Mouse (Mus musculus): ENCODE results near the gene Cbx1. TPM values are rescaled to one million over a fixed set of nuclear protein-coding genes. Genes with fewer than 3 reads are reported as not detected.

Gene Cbx1
- polyA plus RNA-seq, 1 experiment, result 43.8 TPM

DNA sequence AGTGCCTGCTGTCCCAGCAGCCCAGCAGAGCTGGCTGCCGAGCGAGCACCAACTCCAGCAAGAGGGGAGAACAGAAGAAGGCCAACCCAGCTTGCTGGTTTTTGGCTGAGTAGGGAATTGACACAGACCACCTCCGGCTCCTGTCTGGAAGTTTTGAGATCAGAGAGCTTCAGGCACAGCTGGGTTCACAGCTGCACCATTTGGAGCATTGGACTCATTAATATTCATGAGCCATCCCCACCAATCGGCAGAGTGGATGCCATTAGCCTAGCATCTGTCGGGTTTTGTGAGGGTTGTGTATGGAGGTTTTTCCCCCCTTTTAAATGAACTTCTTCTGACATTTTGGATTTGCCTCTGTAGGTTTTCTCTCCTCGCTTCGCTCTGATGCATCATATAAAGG, 21.8 kb upstream of the Cbx1 start:
- Histone ChIP-seq H3ac (ENCODE audit: control insufficient read depth, insufficient read length, low read depth) (no peak overlapping the region), H3K36me3 (ENCODE audit: control insufficient read depth, insufficient read depth) (peaks cover 42% of the 10 kb centered on the region), H3K79me2 (ENCODE audit: control insufficient read depth, insufficient read depth) (no peaks in the 10 kb centered on the region), H3K79me3 (ENCODE audit: low read depth) (no peaks in the 10 kb centered on the region), H3K27me3 (ENCODE audit: control insufficient read depth, insufficient read depth, insufficient read length) (no peaks in the 10 kb centered on the region), H3K4me3 (ENCODE audit: insufficient read depth, poor library complexity, severe bottlenecking) (no peak overlapping the region)
- no peak for TF ChIP-seq MYOG (IDR thresholded peaks at IDR 0.05; ENCODE audit: control insufficient read depth, extremely low read depth, insufficient read length)
- TF ChIP-seq CEBPB (IDR thresholded peaks at IDR 0.05; ENCODE audit: low read depth), result no peak
- no peak for TF ChIP-seq FOSL1 (IDR thresholded peaks at IDR 0.05; ENCODE audit: insufficient read depth, low read length, poor library complexity, severe bottlenecking)
- no peak for TF ChIP-seq MAX (IDR thresholded peaks at IDR 0.05)
- no peak for TF ChIP-seq CTCF (IDR thresholded peaks at IDR 0.05; ENCODE audit: control insufficient read depth, insufficient read depth, insufficient read length)
- no peak for TF ChIP-seq USF1 (IDR thresholded peaks at IDR 0.05; ENCODE audit: low read depth)
- TF ChIP-seq MYOD1 (IDR thresholded peaks at IDR 0.05; ENCODE audit: control insufficient read depth, insufficient read length, low read depth), result no peak

DNA sequence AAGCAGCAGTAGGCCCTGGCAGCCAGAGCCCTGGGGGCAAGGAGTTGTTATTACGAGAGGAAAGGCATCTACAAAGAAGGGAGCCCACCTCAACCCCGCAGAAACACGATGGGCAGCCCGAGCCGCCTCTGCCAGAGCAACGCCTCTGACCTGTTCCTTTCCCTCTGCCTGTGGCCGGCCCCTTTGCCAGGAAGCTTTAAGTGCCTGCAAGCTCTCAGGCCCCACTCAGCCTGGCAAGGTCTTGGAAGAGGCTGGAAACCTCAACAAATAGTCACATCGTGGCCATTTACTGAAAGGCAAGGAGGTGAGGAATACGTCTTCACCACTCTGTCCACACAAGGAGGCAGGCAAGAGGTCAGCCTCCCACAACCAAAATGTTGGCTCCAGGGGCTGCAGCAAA, 20.7 kb upstream of the Cbx1 start:
- no peak for TF ChIP-seq MYOG (IDR thresholded peaks at IDR 0.05; ENCODE audit: control insufficient read depth, extremely low read depth, insufficient read length)
- no peak overlapping the region for H3K4me3 ChIP-seq (ENCODE audit: insufficient read depth, poor library complexity, severe bottlenecking)
- H3K79me3 ChIP-seq (ENCODE audit: low read depth), result no peaks in the 10 kb centered on the region
- H3K36me3 ChIP-seq (ENCODE audit: control insufficient read depth, insufficient read depth), result peaks cover 52% of the 10 kb centered on the region
- no peaks in the 10 kb centered on the region for H3K79me2 ChIP-seq (ENCODE audit: control insufficient read depth, insufficient read depth)
- H3K27me3 ChIP-seq (ENCODE audit: control insufficient read depth, insufficient read depth, insufficient read length), result no peaks in the 10 kb centered on the region
- H3ac ChIP-seq (ENCODE audit: control insufficient read depth, insufficient read length, low read depth), result no peak overlapping the region

DNA sequence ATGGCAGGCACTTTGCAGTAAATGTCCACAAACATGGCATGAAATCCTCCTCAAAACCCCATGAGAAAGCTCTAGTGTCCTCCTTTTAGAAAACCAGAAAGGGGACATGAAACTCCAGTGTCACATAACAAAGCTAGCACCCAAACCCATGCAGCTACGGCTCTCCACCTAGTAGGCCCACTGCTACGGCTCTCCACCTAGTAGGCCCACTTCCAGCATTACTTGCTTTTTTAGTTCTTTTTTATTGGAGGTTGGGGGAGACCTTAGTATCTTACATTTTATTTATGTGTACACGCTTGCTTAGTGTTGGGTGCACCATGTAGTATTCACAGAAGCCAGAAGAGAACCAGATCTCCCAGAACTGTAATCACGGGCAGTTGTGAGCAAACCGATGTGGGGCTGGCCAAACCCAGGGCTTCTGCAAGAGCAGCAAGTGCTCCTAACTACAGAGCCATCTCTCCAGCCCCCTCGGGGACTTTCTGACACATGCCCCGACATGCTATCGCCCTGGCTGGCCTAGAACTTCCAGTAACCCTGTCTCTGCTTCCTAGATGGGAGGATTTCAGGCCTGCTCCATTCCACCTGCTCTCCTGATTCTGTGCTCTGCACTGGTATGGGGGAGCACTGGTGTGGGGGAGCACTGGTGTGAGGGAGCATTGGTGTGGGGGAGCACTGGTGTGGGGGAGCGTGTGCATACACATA, 17.5 kb upstream of the Cbx1 start:
- Histone ChIP-seq H3ac (ENCODE audit: control insufficient read depth, insufficient read length, low read depth) (no peak overlapping the region), H3K27me3 (ENCODE audit: control insufficient read depth, insufficient read depth, insufficient read length) (no peaks in the 10 kb centered on the region), H3K4me3 (ENCODE audit: insufficient read depth, poor library complexity, severe bottlenecking) (no peak overlapping the region), H3K79me3 (ENCODE audit: low read depth) (peaks cover 12% of the 10 kb centered on the region), H3K36me3 (ENCODE audit: control insufficient read depth, insufficient read depth) (peaks cover 59% of the 10 kb centered on the region), H3K79me2 (ENCODE audit: control insufficient read depth, insufficient read depth) (peaks cover 17% of the 10 kb centered on the region)
- TF ChIP-seq FOSL1 (IDR thresholded peaks at IDR 0.05; ENCODE audit: insufficient read depth, low read length, poor library complexity, severe bottlenecking) (no peak), CTCF (IDR thresholded peaks at IDR 0.05; ENCODE audit: control insufficient read depth, insufficient read depth, insufficient read length) (no peak), MYOD1 (IDR thresholded peaks at IDR 0.05; ENCODE audit: control insufficient read depth, insufficient read length, low read depth) (no peak), MAX (IDR thresholded peaks at IDR 0.05) (no peak)

DNA sequence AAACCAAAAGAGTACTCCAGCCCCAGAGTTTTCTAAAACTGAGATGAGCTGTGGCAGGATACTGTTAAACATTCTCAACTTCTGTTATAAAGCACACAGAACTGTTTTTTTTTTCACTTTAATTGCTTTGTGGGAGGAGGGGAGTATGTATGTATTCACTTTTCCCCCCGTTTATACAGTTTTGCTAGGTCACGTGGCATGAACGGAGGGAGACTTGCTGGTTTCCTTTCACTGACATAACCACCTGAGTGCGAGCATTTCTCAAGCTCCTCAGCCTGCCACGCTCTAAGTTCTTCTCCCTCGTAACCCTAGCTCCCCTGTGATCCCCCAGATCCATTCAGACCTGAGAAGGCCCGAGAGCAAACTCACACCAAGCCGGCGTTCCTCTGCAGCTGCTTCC, 16.5 kb upstream of the Cbx1 start:
- Histone ChIP-seq H3K27me3 (ENCODE audit: control insufficient read depth, insufficient read depth, insufficient read length) (no peaks in the 10 kb centered on the region), H3ac (ENCODE audit: control insufficient read depth, insufficient read length, low read depth) (no peak overlapping the region), H3K36me3 (ENCODE audit: control insufficient read depth, insufficient read depth) (peaks cover 59% of the 10 kb centered on the region), H3K79me2 (ENCODE audit: control insufficient read depth, insufficient read depth) (peaks cover 25% of the 10 kb centered on the region), H3K79me3 (ENCODE audit: low read depth) (peaks cover 18% of the 10 kb centered on the region), H3K4me3 (ENCODE audit: insufficient read depth, poor library complexity, severe bottlenecking) (no peak overlapping the region)
- no peak for TF ChIP-seq CEBPB (IDR thresholded peaks at IDR 0.05; ENCODE audit: low read depth)
- TF ChIP-seq MAX (IDR thresholded peaks at IDR 0.05), result no peak
- TF ChIP-seq USF1 (IDR thresholded peaks at IDR 0.05; ENCODE audit: low read depth), result no peak
- TF ChIP-seq MYOD1 (IDR thresholded peaks at IDR 0.05; ENCODE audit: control insufficient read depth, insufficient read length, low read depth), result no peak
- TF ChIP-seq FOSL1 (IDR thresholded peaks at IDR 0.05; ENCODE audit: insufficient read depth, low read length, poor library complexity, severe bottlenecking), result no peak
- no peak for TF ChIP-seq CTCF (IDR thresholded peaks at IDR 0.05; ENCODE audit: control insufficient read depth, insufficient read depth, insufficient read length)
- no peak for TF ChIP-seq MYOG (IDR thresholded peaks at IDR 0.05; ENCODE audit: control insufficient read depth, extremely low read depth, insufficient read length)

DNA sequence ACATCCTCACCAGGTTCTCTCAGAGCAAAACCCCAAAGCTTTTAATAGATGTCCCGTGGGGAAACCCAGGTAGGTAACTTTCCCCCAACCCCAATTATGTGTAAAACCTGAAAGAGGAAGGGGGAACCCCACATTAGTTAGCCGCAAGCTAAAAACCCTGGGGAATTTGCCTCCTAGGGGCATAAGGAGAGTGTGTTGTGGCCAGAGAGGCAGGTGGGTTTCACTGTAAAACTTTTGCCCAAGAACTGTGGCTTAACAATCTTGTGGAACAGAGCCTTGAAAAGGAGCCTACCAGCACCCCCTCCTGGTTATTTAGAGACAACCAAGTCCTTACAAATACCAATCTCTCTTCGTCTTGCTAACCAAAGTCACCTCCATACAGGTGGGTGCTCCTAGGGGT, 14.4 kb upstream of the Cbx1 start:
- peaks cover 18% of the 10 kb centered on the region for H3K79me3 ChIP-seq (ENCODE audit: low read depth)
- H3ac ChIP-seq (ENCODE audit: control insufficient read depth, insufficient read length, low read depth), result no peak overlapping the region
- H3K27me3 ChIP-seq (ENCODE audit: control insufficient read depth, insufficient read depth, insufficient read length), result no peaks in the 10 kb centered on the region
- TF ChIP-seq FOSL1 (IDR thresholded peaks at IDR 0.05; ENCODE audit: insufficient read depth, low read length, poor library complexity, severe bottlenecking) (no peak), MYOG (IDR thresholded peaks at IDR 0.05; ENCODE audit: control insufficient read depth, extremely low read depth, insufficient read length) (no peak), MAX (IDR thresholded peaks at IDR 0.05) (no peak), CTCF (IDR thresholded peaks at IDR 0.05; ENCODE audit: control insufficient read depth, insufficient read depth, insufficient read length) (no peak), MYOD1 (IDR thresholded peaks at IDR 0.05; ENCODE audit: control insufficient read depth, insufficient read length, low read depth) (no peak), CEBPB (IDR thresholded peaks at IDR 0.05; ENCODE audit: low read depth) (no peak), USF1 (IDR thresholded peaks at IDR 0.05; ENCODE audit: low read depth) (no peak)
- H3K4me3 ChIP-seq (ENCODE audit: insufficient read depth, poor library complexity, severe bottlenecking), result no peak overlapping the region
- H3K79me2 ChIP-seq (ENCODE audit: control insufficient read depth, insufficient read depth), result peaks cover 25% of the 10 kb centered on the region
- H3K36me3 ChIP-seq (ENCODE audit: control insufficient read depth, insufficient read depth), result peaks cover 42% of the 10 kb centered on the region

DNA sequence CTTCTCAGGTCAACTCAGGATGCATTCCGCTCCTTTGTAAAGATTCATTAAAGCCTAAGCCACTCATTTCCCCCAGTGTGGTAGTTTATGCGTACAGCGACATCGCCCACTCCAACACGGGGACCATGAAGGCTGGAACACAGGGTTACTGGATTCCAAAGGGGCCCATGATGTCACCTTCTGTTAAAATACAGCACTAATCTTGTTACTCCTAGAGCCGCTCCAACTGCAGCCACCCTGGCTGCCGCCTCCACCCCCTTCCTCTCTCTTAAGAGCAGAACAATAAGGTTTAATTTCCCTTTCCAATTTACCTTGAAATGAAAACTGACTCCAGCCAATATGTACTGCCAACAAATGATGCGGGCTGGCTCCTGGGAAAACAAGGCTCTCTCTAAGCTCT, 13.9 kb upstream of the Cbx1 start:
- Histone ChIP-seq H3ac (ENCODE audit: control insufficient read depth, insufficient read length, low read depth) (no peak overlapping the region), H3K4me3 (ENCODE audit: insufficient read depth, poor library complexity, severe bottlenecking) (no peak overlapping the region), H3K79me3 (ENCODE audit: low read depth) (peaks cover 18% of the 10 kb centered on the region), H3K27me3 (ENCODE audit: control insufficient read depth, insufficient read depth, insufficient read length) (no peaks in the 10 kb centered on the region), H3K36me3 (ENCODE audit: control insufficient read depth, insufficient read depth) (peaks cover 37% of the 10 kb centered on the region), H3K79me2 (ENCODE audit: control insufficient read depth, insufficient read depth) (peaks cover 25% of the 10 kb centered on the region)
- TF ChIP-seq MYOG (IDR thresholded peaks at IDR 0.05; ENCODE audit: control insufficient read depth, extremely low read depth, insufficient read length) (no peak), CEBPB (IDR thresholded peaks at IDR 0.05; ENCODE audit: low read depth) (no peak), MYOD1 (IDR thresholded peaks at IDR 0.05; ENCODE audit: control insufficient read depth, insufficient read length, low read depth) (no peak), USF1 (IDR thresholded peaks at IDR 0.05; ENCODE audit: low read depth) (no peak), CTCF (IDR thresholded peaks at IDR 0.05; ENCODE audit: control insufficient read depth, insufficient read depth, insufficient read length) (no peak), FOSL1 (IDR thresholded peaks at IDR 0.05; ENCODE audit: insufficient read depth, low read length, poor library complexity, severe bottlenecking) (no peak), MAX (IDR thresholded peaks at IDR 0.05) (no peak)

Data from C2C12 (cell line).